Mouse (Mus musculus): ENCODE results near the gene Prom2.
A peak's percentile ranks its signal among the peaks of the same experiment; 100 is the strongest.

Prom2 gene

DNA sequence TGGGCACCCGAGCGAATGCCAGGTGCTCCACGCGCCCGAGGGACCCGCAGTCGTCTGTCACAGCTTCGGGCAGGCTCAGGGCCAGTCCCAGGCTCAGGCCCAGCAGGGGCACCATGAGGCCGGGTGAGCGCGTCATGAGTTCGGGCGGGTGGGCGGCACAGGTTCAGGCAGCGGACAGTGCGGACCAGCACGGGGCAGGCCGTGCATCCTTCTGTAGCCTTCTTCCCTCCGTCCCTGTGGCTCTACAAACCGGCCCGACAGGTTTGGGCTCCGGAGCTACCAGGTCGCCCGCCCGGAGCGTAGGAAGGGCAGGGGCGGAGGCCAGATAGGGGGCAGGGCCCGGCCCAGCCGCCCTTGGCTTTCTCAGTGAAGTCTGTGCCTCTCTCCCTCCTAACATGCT is at the start of gene Prom2:
TSS of gene Prom2 (minus strand) at position 283 of the 400 bp plus-strand sequence.
- peak; percentile 49 for DNase-seq

DNA sequence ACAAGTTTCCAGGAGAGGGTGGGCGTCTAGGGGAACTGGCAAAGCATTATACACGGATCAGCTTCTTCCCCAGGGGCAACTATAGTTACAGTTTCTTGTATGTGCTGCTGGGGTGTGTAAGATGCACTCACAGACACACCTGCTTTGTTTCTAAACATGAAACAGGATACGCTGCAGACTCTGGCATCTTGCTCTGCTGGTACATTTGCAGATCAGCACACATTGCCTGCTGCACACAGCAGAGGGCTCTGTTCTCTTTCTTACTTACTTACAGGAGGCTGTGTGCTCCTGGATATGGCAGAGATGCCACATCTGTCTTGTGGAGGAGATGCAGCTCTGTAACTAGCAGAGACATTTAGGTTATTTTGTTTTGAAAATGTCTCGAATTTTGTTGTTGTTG is 49.6 kb upstream of the Prom2 start:
- DNase-seq: no peak

DNA sequence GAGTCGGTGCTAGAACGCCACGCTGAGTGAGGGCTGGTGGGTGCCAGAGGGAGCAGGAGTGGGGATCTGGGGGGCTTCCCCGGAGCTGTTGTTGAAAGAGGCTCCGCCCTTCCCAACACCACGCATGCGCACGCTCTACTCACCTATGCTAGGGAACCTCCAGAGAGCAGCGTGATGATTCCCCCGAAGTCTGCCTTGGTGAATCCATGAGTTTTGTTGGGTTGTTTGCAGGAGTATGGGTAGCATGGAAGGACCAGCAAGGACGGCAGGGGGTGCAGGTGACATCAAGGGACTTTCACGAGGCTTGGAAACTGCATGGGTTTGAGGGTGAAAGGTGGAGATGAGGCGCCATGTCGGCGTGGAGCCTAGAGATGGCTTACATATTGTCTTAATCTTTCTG is 48.9 kb upstream of the Prom2 start:
- no peak for DNase-seq

DNA sequence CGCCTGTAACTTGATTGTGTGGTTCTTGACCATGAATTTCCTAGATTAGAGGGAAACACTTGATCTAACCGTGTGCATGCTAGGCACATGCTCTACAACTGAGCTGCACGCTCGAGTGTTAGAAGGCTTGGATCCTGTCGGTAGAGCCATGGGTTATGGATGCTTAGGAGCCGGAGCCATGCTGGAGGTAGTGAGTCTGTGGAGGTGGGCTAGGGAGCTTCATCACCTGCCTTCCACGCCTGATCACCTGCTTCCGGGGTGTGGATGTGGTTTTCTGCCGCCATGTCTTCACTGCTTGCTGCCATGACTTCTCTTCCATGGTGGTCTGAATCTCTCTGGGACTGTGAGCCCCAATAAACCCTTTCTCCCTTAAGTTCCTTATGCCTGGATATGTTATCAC is 47.6 kb upstream of the Prom2 start:
- no peak for DNase-seq

DNA sequence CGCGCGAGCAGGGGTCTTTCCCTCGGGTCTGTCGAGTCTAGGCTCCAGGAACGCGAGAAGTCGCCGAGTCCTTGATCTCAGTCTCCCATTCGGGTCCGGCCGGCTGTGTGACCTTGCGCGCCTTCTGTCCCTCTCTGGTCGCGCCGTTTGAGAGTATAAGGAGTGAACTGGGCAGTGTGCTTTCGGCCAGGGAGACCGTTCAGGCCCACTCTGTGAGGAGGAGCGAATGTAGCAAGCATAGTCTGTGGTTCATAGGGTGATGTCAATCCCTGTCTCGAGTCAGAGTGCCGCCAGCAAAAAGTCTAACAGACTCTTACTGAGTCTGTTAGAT is 46.2 kb upstream of the Prom2 start:
- no peak for DNase-seq

DNA sequence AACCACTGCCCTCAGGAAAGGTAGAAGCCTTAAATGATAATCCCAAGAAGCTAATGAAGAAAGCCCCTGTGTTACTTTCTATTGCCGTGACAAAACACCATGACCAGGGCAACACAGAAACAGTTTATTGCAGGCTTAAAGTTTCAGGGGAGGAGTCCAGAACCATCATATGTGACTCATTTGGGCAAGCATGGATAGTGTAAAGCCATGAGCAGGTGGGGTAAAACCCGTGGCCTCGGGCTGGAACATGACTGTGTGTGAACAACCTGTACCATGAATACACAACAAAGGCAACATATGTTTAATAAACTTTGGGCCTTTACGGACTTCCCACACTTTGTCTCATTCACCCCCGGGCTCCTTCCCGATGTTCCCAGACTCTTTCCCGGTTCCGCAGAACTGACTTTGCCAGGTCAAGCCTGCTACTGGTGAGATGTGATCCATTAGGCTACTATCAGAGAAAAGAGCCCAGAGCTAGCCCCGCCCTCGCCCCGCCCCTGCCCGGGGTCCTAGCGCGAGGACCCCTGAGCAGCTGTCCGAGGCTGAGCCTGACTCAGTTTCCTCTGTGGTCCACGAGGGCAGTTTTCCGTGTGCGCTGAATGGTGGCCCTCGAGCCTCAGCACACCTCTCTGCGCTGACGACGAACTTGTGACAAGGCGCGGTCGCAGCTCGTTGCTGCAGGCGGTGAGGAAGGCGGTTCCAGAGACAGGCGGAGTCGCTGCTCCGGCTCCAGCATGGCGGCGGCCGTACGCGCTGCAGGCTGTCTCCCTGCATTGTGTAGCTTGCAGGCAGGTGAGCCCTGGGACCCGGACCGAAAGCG is 45.6 kb upstream of the Prom2 start, which contains the start of the genes Zfp661 and Mrps5:
TSS of gene Zfp661 (minus strand) at position 401 of the 820 bp plus-strand sequence.
TSS of gene Mrps5 (plus strand) at position 529 of the 820 bp plus-strand sequence.
- DNase-seq: peak; percentile 88

DNA sequence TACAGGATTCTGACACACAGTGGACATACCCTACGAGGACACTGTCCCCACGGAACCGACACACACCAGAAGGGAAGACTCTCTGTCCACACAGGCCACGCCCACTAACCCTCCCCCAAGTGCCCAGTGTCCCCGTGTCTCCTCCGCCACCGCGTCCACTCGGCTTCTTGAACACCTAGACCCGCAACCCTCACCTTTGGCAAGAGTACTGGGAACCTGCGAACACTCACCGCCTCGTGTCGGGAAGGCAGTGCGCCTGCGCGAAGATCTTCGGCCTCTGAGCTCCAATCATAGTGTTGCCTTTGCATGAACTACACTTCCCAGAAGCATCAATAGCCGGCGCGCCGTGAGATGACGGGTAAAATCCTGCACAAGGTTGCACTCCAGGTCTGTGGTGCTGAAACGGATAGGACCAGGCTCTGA is 43.2 kb upstream of the Prom2 start:
- DNase-seq: peak; percentile 97

DNA sequence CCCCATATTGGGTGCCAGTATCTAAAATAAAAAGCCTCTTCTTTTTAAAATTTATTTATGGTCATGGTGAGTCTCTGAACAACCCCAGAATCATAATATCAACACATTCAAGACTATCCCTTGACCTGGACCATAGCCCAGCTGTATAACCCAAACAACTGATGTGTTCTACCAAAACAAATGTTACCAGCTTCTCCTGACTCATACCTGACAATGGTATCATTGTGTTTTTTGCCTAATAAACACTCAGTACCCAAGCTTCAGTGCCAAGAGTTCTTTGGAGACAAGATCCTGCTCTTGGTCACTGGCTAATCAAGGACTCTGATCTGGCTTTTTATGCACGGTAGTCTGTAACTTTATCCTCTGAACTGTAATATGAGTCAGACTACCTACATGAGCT is 32.1 kb upstream of the Prom2 start:
- DNase-seq: no peak

DNA sequence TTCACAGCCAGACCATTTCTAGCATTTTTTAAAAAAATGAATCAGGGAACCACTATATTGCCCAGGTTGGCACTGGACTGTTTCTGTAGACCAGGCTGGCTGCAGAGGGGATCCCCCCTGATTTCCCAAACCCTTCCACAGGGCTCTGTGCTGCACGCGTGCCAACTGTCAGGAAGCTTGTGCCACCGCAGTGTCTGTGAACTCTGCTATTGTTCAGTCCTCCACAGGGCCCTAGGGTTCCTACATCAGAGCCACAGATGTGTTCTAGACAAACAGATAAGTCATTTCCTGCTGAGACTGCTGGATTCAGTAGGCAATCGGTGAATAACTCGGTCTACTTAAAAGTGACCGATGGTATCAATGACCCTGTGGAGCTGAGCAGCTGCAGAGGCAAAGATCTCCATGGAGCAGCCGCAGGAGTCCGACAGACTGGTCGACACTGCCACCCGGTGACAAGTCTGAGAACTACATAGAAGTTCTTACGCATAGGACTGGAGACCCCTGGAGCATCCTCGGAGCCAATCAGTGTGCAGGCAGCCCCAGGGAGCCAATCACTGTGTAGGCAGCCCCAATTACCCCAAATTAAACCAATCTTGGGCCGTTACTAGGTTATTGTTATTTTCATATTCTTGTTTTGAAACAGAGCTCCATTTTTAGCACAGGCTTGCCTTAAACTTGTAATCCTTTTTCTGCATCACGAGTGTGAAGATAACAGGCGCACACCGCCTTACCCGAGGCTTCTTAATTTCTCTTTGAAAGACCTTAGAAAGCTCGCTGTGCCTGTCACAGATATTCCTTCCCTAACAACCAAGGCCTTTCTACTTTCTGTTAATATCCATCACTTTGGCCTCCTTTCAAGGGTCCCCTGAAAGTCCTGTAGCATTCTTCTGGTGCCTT is 18.1 kb upstream of the Prom2 start:
- DNase-seq: peak; percentile 80

DNA sequence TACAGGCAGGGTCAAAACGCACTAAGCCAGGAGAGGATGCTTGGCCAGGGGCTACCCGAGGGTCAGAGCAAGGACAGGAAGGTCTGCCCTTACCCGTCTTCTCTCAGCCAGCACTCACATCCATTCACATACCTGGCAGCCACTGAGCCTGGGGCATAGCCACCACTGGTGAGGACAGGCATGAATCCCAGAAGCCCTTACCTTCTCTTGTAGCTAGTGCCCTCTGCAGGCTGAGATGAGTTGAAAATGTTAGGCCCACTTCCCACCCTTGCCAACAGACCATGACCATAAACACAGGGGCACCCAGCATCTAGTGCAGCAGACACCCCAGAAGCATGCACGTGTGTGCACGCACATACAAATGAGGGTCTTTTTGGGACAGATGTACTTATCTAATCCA is 9.8 kb upstream of the Prom2 start:
- peak; percentile 40 for DNase-seq

DNA sequence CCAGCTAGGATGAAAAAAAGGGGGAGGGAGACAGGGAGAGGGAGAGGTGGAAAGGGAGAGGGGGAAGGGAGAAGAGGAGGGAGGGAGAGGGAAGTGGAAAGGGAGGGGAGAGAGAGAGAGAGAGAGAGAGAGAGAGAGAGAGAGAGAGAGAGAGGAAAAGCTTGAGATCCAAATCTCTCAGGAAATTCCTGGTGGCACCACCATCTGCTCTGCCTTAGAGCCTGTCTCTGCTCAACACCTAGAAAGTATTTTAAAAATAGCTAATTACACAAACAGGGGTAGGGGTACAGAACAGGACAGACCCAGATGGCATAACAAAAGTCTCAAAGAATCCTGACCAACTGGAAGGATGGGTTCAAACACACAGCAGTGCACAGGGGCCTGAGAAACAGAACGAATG is 9.2 kb upstream of the Prom2 start:
- no peak for DNase-seq

DNA sequence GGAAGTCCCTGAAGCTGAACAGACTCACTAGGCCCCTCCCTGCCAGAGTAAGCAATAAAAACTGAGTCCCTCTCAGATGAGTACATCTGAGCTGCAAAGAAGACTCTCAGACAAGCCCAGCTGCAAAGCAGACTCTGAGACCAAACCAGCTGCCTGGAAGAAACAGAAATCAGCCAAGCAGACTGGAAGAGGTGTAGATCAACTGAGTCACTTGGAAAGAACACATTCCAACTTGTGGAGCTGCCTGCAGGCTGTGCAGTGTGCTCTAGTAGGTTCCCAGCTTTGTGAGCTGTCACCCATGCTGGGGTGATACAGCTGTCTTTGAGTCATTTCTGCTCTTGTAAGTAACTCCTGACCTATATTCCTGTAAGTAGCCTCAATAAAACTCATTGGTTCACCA is 8.4 kb upstream of the Prom2 start:
- no peak for DNase-seq

DNA sequence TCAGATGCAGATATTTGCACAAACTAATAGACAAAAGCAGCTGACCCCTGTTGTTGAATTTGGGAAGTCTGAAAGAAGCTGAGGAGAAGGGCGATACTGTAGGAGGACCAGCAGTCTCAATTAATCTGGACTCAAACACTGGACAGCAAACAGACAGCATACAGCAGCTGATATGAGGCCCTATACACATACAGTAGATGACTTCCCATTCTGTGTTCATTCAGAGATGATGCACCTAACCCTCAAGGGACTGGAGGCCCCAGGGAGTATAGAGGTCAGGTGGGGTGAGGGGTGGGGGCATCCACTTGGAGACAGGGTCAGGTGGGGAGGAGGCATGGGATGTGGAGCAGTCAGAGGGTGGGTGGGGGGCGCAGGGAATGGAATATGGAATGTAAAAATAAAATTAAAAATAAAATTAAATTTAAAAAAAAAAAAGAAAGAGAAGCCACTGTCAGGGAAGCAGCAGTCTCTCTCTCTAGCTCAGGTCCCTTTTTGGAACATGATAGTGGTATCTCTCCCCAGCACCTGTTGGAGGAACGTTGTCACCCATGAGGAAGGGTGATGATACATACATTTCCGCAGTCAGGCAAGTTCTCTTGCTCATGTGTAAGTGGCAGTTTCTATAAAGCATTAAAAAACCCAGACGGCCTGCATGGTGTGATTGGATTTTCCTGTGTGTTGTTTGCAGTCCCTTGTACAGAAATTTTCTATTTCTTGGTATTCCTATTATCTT is 7.2 kb upstream of the Prom2 start:
- DNase-seq: no peak

DNA sequence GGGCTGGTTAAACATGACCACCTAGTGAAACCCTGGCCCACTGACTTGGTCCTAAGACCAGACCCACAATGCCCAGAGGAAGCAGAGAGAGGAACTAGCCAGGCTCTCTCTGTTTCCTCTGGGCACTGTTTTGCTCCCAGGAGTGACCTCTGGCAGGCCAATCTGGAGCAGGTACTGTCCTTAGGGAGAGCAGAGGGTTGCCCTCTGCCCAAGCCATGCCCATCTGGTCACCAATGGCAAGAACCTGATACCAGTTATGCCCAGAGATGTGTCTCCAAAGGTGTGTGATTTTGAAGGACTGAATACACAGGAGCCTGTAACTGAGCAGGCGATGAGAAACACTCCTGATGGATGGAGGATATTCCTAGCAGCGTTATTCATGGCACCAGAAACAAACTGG is 430 bp upstream of the Prom2 start:
- DNase-seq: no peak

DNA sequence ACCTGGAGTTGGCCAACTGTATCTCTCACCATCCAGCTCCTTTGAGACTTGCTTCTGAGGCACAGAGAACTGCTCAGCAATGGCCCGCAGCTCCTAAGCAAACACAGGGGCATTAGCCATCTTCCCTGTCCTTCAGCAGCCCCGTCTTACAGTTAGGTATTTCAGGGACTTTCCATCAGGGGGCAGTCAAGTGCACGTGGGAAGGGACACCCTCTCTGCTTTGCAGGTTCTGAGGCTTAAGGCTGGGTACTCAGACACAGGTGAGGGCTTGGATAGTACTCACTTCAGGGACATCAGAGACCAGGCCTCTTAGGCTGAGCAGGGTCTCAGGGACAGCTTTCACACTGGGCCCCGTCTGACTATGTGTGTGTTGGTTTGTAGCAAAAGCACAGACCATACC is 1.8 kb downstream of the Prom2 start:
- DNase-seq: peak; percentile 32

DNA sequence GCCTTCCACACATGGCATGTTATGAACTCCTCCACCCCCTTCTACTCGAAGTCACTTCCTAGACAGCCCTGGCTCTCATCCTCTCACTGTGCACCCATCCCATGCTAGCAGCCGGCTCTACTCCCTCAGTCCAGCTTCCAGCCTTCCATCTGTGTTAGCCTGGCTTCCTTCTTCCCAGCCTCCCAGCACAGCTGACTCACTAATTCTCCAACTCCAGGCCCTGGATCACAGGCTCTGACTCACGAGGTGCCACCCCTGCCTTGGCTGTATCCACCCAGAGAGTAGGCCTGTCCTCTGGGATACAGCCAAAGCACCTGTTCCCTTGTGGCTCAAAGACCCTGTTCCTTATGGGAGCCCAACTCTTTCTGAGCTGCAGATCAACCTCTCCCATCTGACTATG is 3.7 kb downstream of the Prom2 start:
- DNase-seq: no peak

DNA sequence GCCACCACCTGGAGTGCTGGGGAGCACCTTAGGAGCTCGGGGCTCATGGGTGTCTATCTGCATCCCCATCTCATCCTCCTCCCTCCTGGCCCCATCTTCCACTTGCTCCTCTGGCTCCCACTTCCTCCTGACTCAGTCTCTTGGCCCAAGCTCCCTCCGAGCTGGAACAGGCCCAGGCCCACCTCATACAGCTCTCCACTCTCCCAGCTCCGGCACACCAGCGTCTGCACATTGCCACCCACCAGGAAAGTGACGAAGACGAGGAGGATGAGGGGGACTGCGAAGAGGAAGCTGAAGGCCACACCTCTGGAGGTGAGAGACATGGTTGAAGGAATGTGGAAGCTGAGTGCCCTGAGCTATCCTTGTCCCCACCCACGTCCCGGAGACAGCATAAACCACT is 5.9 kb downstream of the Prom2 start:
- no peak for DNase-seq

DNA sequence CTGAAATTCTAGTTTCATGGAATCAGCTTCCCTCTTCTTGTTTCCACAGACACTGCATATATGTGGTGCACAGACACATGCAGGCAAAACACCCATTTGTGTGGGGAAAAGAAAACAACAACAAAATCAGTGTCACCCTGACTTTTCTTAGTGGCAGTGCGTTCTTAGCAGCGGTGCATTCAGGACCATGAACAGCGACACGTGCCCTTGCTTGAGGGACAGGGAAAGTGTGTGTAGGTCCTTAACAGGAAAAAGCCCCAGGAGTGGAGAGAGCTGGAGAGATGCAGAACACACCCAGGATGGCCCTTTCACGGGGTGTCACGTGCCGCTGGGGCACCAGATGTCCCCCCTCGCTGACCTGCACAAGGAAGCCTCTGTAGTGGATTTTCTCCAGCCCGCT is 8.9 kb downstream of the Prom2 start:
- DNase-seq: no peak

DNA sequence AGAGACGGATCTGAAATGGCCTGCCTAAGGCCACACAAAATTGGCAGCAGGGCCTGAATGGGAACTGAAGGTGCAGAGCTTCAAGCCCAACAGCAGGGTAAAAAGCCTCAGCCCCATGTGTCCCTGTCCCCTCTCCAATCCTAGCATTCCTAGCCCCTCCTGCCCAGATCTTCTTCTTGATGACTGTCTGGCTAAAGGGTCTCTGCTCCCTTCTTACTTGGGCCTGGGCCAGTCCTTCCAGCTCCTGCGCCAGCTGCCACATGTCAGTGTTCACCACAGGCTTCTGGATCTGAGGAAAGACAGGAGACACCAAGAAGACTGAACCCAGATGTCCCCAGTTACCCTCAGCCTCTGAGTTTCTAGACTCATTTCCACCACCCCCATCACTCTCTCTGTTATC is 9.7 kb downstream of the Prom2 start:
- no peak for DNase-seq

DNA sequence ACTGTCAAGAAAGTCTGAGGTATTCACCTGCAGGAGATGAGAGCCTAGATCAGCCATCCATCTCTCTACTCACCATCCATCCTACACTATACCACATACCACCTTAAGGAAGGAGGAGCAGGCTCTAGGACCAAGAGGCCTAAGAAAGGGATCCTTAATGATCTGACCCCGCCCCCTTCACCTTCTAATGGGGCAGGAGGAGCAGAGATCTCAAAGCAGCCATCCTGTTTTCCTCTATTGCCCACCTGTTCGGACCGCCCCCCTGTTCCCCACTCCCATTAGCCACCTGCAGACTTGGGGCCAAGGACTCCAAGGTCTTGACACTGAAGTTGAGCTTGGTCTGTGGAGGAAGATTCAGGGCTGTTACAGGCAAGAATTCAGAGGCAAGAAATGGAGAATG is 10.8 kb downstream of the Prom2 start:
- no peak for DNase-seq

DNA sequence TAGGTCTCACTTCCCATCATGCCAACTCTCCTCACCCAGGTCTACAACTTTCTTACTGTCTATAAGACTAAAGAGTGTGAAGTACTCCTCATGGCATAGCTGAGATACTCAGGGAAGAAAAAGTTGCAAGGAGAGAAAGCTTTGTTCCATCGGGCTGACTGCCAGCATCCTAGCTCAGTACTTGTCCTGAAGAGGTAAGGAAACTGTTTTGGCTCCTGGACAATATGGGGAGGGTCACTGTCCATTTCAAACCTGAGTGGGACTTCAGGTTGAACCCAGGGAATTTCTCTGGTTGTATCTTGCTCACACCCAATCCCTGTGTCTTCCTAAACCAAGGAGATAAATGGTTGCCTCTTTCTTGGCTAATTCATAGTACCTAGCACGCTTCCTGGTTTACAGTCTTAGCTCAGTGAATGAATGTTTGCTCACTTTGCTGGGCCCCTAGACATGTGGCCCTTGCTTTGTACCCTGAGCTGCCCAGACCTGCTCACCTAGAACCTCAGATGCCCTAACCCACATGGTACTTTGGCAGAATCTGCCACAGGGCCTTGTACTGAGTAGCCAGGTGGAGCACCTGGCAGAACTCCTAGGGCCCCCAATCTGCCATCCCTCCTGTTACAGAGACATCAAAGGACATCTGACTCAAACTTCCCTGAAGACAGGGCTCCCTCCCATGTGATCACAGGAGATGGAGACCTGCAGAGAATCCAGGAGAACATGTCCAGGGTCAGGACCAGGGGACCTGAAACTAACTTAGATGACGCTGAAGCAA is 16.1 kb downstream of the Prom2 start:
- DNase-seq: no peak

DNA sequence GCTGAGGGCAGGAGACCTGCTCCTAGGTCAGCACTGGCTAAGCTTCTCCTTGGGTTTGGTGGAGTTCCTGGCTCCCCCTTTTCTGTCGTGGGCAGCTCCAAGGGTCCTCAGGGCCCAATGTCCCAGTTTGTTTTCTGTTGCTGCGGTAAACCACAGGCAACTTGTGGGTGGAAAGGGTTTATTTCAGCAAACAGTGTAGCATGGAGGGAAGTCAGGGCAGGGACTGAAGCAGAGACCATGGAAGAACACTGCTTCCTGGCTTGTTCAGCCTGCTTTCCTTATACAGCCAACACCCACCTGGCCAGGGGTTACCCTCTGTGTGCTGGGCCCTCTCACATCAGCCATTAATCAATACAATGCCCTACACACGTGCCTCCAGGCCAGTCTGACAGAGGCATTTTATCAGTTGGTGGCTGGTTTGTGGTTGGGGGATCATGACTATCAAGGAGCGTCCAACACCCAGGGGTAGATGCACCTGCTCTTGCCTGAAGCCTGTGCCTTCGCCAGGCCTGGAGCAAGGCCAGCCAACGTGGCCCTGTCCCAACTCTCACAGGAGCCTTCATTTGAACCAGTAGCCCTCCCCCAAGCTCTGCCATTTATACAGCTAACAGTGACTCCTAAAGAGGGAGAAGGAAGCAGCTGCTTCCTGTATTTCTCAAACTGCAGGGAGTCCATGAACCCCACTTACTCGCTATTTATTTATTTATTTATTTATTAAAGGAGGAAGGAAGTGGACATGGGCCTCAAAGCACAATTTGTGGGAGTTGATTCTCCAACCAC is 17.1 kb downstream of the Prom2 start:
- DNase-seq: no peak
